Mouse (Mus musculus) MEL (cell line): ENCODE data around the gene Mog. TPM values are rescaled to one million over a fixed set of nuclear protein-coding genes. Genes with fewer than 3 reads are reported as not detected.
"Not testable (repeated sequence)": the region's sequence is repeated elsewhere in the genome, so short reads cannot be mapped to it uniquely, and the experiment has no call there.

Experiments used
- DNase-seq: peaks from one replicate; pipeline ENCODE4 v3.0.0; 2011; ENCODE audit warnings: low read depth, low spot score
- H3K27ac ChIP-seq: 2 replicates; pipeline ENCODE4 v1.5.1; 2012; ENCODE audit warnings: low read depth, mild to moderate bottlenecking, control low read depth, low read length, moderate library complexity; ENCODE audit not compliant: control insufficient read depth
- H3K27me3 ChIP-seq, 2 experiments: fragments of 150-350 bp in 1 of 2; sonication (generic) in 1 of 2; 2 replicates each; pipeline ENCODE4 v1.6.1; 2012; ENCODE audit warnings: low read length in 2 of 2, mild to moderate bottlenecking in 2 of 2, improper control_type of control experiment in 1 of 2, moderate library complexity in 1 of 2; ENCODE audit not compliant: insufficient read depth in 2 of 2, control insufficient read depth in 1 of 2
- H3K36me3 ChIP-seq, 2 experiments: 2 replicates each; pipeline ENCODE4 v1.6.1; 2012 to 2014; ENCODE audit warnings: low read length in 2 of 2, improper control_type of control experiment in 1 of 2, inconsistent platforms in 1 of 2, mild to moderate bottlenecking in 1 of 2; ENCODE audit not compliant: insufficient read depth in 2 of 2, control insufficient read depth in 1 of 2
- H3K4me1 ChIP-seq, 2 experiments: fragments of 150-350 bp in 1 of 2; sonication (generic) in 1 of 2; 2 replicates each; pipeline ENCODE4 v1.6.1; 2012; ENCODE audit warnings: low read length in 2 of 2, improper control_type of control experiment in 1 of 2, mild to moderate bottlenecking in 1 of 2; ENCODE audit not compliant: insufficient read depth in 2 of 2, control insufficient read depth in 1 of 2
- H3K4me3 ChIP-seq, 2 experiments: fragments of 150-350 bp in 1 of 2; sonication (generic) in 1 of 2; 2 replicates each; pipeline ENCODE4 v1.5.1; 2012; ENCODE audit warnings: low read depth in 2 of 2, low read length in 2 of 2, mild to moderate bottlenecking in 2 of 2, moderate library complexity in 2 of 2, control low read depth in 1 of 2, improper control_type of control experiment in 1 of 2; ENCODE audit not compliant: control insufficient read depth in 1 of 2, insufficient read depth in 1 of 2
- H3K79me2 ChIP-seq: 2 replicates; pipeline ENCODE4 v1.6.1; 2012; ENCODE audit warnings: mild to moderate bottlenecking, low read length, moderate library complexity; ENCODE audit not compliant: control insufficient read depth, poor library complexity, insufficient read depth
- H3K9ac ChIP-seq: 2 replicates; pipeline ENCODE4 v1.6.1; 2012; ENCODE audit warnings: low read depth, mild to moderate bottlenecking, control low read depth, low read length, moderate library complexity; ENCODE audit not compliant: control insufficient read depth, poor library complexity, severe bottlenecking
- H3K9me3 ChIP-seq: fragments of 150-350 bp; sonication (generic); replicated peaks from 2 replicates; pipeline ENCODE4 v1.6.1; 2012; ENCODE audit warnings: mild to moderate bottlenecking, low read length, improper control_type of control experiment, moderate library complexity; ENCODE audit not compliant: insufficient read depth
- CHD2 ChIP-seq: IDR thresholded peaks from 2 replicates; pipeline ENCODE4 v1.6.1; 2011; ENCODE audit warnings: low read length, improper control_type of control experiment
- ELF1 ChIP-seq: IDR thresholded peaks from 2 replicates; pipeline ENCODE4 v1.6.1; 2014; ENCODE audit warnings: low read depth, mild to moderate bottlenecking, inconsistent platforms, low read length, improper control_type of control experiment, moderate library complexity
- EP300 ChIP-seq, 2 experiments: IDR thresholded peaks; 2 replicates each; pipeline ENCODE4 v1.6.1; 2011; ENCODE audit warnings: improper control_type of control experiment in 2 of 2, low read length in 2 of 2, low read depth in 1 of 2, mild to moderate bottlenecking in 1 of 2
- HCFC1 ChIP-seq: IDR thresholded peaks from 2 replicates; pipeline ENCODE4 v1.6.1; 2012; ENCODE audit warnings: low read depth, mild to moderate bottlenecking, inconsistent platforms, low read length, improper control_type of control experiment, moderate library complexity
- JUND ChIP-seq: IDR thresholded peaks from 2 replicates; pipeline ENCODE4 v1.6.1; 2011; ENCODE audit warnings: low read depth, mild to moderate bottlenecking, improper control_type of control experiment, low read length
- KAT2A ChIP-seq: conservative IDR thresholded peaks from 2 replicates; pipeline ENCODE4 v1.6.1; 2012; ENCODE audit warnings: low read depth, low read length, improper control_type of control experiment, inconsistent platforms
- MAFK ChIP-seq: IDR thresholded peaks from 2 replicates; pipeline ENCODE4 v1.6.1; 2011; ENCODE audit warnings: low read depth, mild to moderate bottlenecking, low read length, improper control_type of control experiment, borderline replicate concordance
- MAZ ChIP-seq: IDR thresholded peaks from 2 replicates; pipeline ENCODE4 v1.6.1; 2012; ENCODE audit warnings: low read depth, mild to moderate bottlenecking, inconsistent platforms, low read length, improper control_type of control experiment
- MYC ChIP-seq: IDR thresholded peaks from 2 replicates; pipeline ENCODE4 v1.6.1; 2011; ENCODE audit warnings: low read depth, mild to moderate bottlenecking, low read length, improper control_type of control experiment, moderate library complexity
- NELFE ChIP-seq: IDR thresholded peaks from 2 replicates; pipeline ENCODE4 v1.6.1; 2011; ENCODE audit warnings: low read depth, low read length, improper control_type of control experiment
- NRF1 ChIP-seq: IDR thresholded peaks from 2 replicates; pipeline ENCODE4 v1.6.1; 2014; ENCODE audit warnings: low read depth, mild to moderate bottlenecking, inconsistent platforms, low read length, improper control_type of control experiment, moderate library complexity; ENCODE audit not compliant: poor library complexity, insufficient read depth, severe bottlenecking
- POLR2A ChIP-seq, 2 experiments: IDR thresholded peaks; 2 replicates each; pipeline ENCODE4 v1.6.1; 2011 to 2012; ENCODE audit warnings: low read length in 2 of 2, mild to moderate bottlenecking in 2 of 2, control low read depth in 1 of 2, improper control_type of control experiment in 1 of 2, low read depth in 1 of 2, moderate library complexity in 1 of 2; ENCODE audit not compliant: control insufficient read depth in 1 of 2, insufficient read depth in 1 of 2, poor library complexity in 1 of 2
- POLR2AphosphoS2 ChIP-seq: IDR thresholded peaks from 2 replicates; pipeline ENCODE4 v1.6.1; 2011; ENCODE audit warnings: low read length, improper control_type of control experiment
- POLR2AphosphoS5 ChIP-seq: IDR thresholded peaks from 2 replicates; pipeline ENCODE4 v1.6.1; 2012; ENCODE audit warnings: low read depth, borderline replicate concordance, mild to moderate bottlenecking, inconsistent platforms, low read length, moderate library complexity, mixed read lengths
- RAD21 ChIP-seq: IDR thresholded peaks from 2 replicates; pipeline ENCODE4 v1.6.1; 2011; ENCODE audit warnings: mild to moderate bottlenecking, low read depth, low read length, improper control_type of control experiment
- UBTF ChIP-seq: IDR thresholded peaks from 2 replicates; pipeline ENCODE4 v1.6.1; 2012; ENCODE audit warnings: low read depth, mild to moderate bottlenecking, inconsistent platforms, low read length, improper control_type of control experiment, moderate library complexity, borderline replicate concordance; ENCODE audit not compliant: insufficient read depth
- USF1 ChIP-seq: IDR thresholded peaks from 2 replicates; pipeline ENCODE4 v1.6.1; 2014; ENCODE audit warnings: low read depth, mild to moderate bottlenecking, inconsistent platforms, low read length, improper control_type of control experiment, moderate library complexity
- USF2 ChIP-seq, 2 experiments: IDR thresholded peaks; 2 replicates each; pipeline ENCODE4 v1.6.1; 2011 to 2012; ENCODE audit warnings: improper control_type of control experiment in 2 of 2, low read length in 2 of 2, borderline replicate concordance in 1 of 2, inconsistent platforms in 1 of 2, low read depth in 1 of 2, mild to moderate bottlenecking in 1 of 2; ENCODE audit not compliant: insufficient read depth in 1 of 2
- ZKSCAN1 ChIP-seq: IDR thresholded peaks from 2 replicates; pipeline ENCODE4 v1.6.1; 2012; ENCODE audit warnings: low read depth, mild to moderate bottlenecking, inconsistent platforms, low read length, improper control_type of control experiment, moderate library complexity
- ZNF384 ChIP-seq: IDR thresholded peaks from 2 replicates; pipeline ENCODE4 v1.6.1; 2012; ENCODE audit warnings: low read depth, mild to moderate bottlenecking, inconsistent platforms, low read length, improper control_type of control experiment
- polyA plus RNA-seq, 2 experiments: library from polyadenylated mRNA; stranded (reverse) in 1 of 2; unstranded in 1 of 2; fragments of >175 nt in 1 of 2; fragments of >200 nt in 1 of 2; gene quantifications; 2 replicates each; pipeline versions ENCODE4 v1.2.1 to v1.2.4; 2012; ENCODE audit warnings: low replicate concordance in 2 of 2, low read depth in 1 of 2; ENCODE audit not compliant: insufficient read length in 2 of 2, insufficient read depth in 1 of 2, missing spikeins in 1 of 2
- total RNA-seq: library from RNA; depleted of rRNA; stranded (reverse); fragments of 300-350 nt; gene quantifications from 2 replicates; pipeline ENCODE4 v1.2.3, GENCODE M21; 2012

Mog gene
- total and polyA plus RNA-seq, 3 experiments = not detected

DNA sequence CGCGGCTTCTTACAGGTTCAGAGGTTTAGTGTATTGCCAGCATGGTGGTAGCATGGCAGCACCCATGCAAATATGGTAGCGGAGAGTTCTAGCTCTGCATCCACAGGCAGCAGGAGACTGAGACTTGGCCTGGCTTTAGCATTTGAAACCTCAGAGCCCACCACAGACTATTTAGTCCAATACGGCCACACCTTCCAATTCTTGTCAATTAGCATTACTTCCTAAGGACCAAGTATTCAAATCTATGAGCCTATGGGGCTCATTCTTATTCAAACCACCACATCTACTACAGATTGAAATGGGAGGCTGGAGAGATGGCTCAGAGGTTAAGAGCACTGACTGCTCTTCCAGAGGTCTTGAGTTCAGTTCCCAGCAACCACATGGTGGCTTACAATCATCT lies 4.3 kb upstream of the Mog start:
- Histone ChIP-seq H3K36me3 (no peaks in the 10 kb centered on the region), H3K9ac (no peak overlapping the region), H3K27ac (no peak overlapping the region), H3K9me3 (no peaks in the 10 kb centered on the region), H3K4me3 (no peak overlapping the region), H3K27me3 (peaks cover 0 to 1% of the 10 kb centered on the region in 2 experiments; a peak in 1 of 4 replicates), H3K4me1 (no peaks in the 10 kb centered on the region), H3K79me2 (no peaks in the 10 kb centered on the region)
- no peak for DNase-seq
- no peak for TF ChIP-seq POLR2A (IDR thresholded peaks at IDR 0.05; ENCODE audit: control insufficient read depth in 1 of 2, insufficient read depth in 1 of 2, low read depth in 1 of 2, low read length in 2 of 2, poor library complexity in 1 of 2)

- no peak overlapping the region for H3K27ac ChIP-seq
- H3K9ac ChIP-seq = no peak overlapping the region
- H3K4me1 ChIP-seq = no peaks in the 10 kb centered on the region
- H3K4me3 ChIP-seq = no peak overlapping the region
- no peak for DNase-seq
- peaks cover 0 to 1% of the 10 kb centered on the region in 2 experiments; a peak in 1 of 4 replicates for H3K27me3 ChIP-seq
- TF ChIP-seq KAT2A = no peak
- TF ChIP-seq UBTF = no peak
- no peak for TF ChIP-seq POLR2AphosphoS2
- TF ChIP-seq, all 39 proteins: peak for 0
- H3K79me2 ChIP-seq = no peaks in the 10 kb centered on the region
- H3K36me3 ChIP-seq = no peaks in the 10 kb centered on the region
- H3K9me3 ChIP-seq = no peaks in the 10 kb centered on the region
Observed at GRCm38 (mm10) chr17:37026425-37026824, 3.2 kb upstream of the Mog start.

GRCm38 (mm10) chr17:37019242-37019641 lies 4.0 kb downstream of the Mog start:
- not testable (repeated sequence) for DNase-seq, H3K4me3 ChIP-seq, H3K9ac ChIP-seq, H3K79me2 ChIP-seq, H3K27me3 ChIP-seq, H3K9me3 ChIP-seq, H3K4me1 ChIP-seq, H3K36me3 ChIP-seq, H3K27ac ChIP-seq

- Histone ChIP-seq H3K27ac (no peak overlapping the region), H3K4me3 (no peak overlapping the region), H3K4me1 (no peaks in the 10 kb centered on the region), H3K36me3 (no peaks in the 10 kb centered on the region), H3K9ac (no peak overlapping the region), H3K79me2 (no peaks in the 10 kb centered on the region), H3K27me3 (peaks cover 0 to 9% of the 10 kb centered on the region in 2 experiments), H3K9me3 (no peaks in the 10 kb centered on the region)
- no peak for DNase-seq
- TF ChIP-seq MAZ (no peak), ZNF384 (no peak), HCFC1 (no peak), MAFK (no peak), CHD2 (no peak), NRF1 (no peak), POLR2A (IDR thresholded peaks at IDR 0.05; ENCODE audit: control insufficient read depth in 1 of 2, insufficient read depth in 1 of 2, low read depth in 1 of 2, low read length in 2 of 2, poor library complexity in 1 of 2) (no peak), RAD21 (no peak), USF1 (no peak), EP300 (IDR thresholded peaks at IDR 0.05; ENCODE audit: low read depth in 1 of 2, low read length in 2 of 2) (no peak), MYC (no peak), ZKSCAN1 (no peak), UBTF (no peak), USF2 (IDR thresholded peaks at IDR 0.05; ENCODE audit: borderline replicate concordance in 1 of 2, insufficient read depth in 1 of 2, low read depth in 1 of 2, low read length in 2 of 2) (no peak), ELF1 (no peak), JUND (no peak), POLR2AphosphoS5 (no peak), NELFE (no peak)
Observed at GRCm38 (mm10) chr17:37018328-37018727, 4.9 kb downstream of the Mog start.
